Mouse (Mus musculus) lung, embryonic 14.5 days (tissue): Measurements from ENCODE around the gene Nkx3-2. TPM values are rescaled to one million over a fixed set of nuclear protein-coding genes. Genes with fewer than 3 reads are reported as not detected.
A peak's percentile ranks its signal among the peaks of the same experiment; 100 is the strongest.

ENCODE experiments used
- ATAC-seq: fragments of 200-750 bp; cut with Nextera tagmentation; 2 replicates; pipeline ENCODE4 v1.8.0; 2017; ENCODE audit warnings: mild to moderate bottlenecking, moderate TSS enrichment, moderate library complexity; ENCODE audit not compliant: insufficient read depth
- DNase-seq: peaks from one replicate; pipeline ENCODE4 v3.0.0-alpha.2; 2015
- H3K27ac ChIP-seq: fragments of 300-500 bp; sonication (generic); 2 replicates; pipeline ENCODE4 v1.5.1; 2014; ENCODE audit warnings: low read depth, mild to moderate bottlenecking, moderate library complexity
- H3K27me3 ChIP-seq: fragments of 300-500 bp; sonication (generic); 2 replicates; pipeline ENCODE4 v1.6.1; 2014; ENCODE audit warnings: low read length, control low read depth; ENCODE audit not compliant: insufficient read depth
- H3K36me3 ChIP-seq: fragments of 300-500 bp; sonication (generic); 2 replicates; pipeline ENCODE4 v1.6.1; 2014; ENCODE audit warnings: control low read depth; ENCODE audit not compliant: insufficient read depth
- H3K4me1 ChIP-seq: fragments of 300-500 bp; sonication (generic); 2 replicates; pipeline ENCODE4 v1.6.1; 2014; ENCODE audit warnings: antibody characterized with exemption, control low read depth; ENCODE audit not compliant: insufficient read depth
- H3K4me2 ChIP-seq: fragments of 300-500 bp; sonication (generic); 2 replicates; pipeline ENCODE4 v1.6.1; 2014; ENCODE audit warnings: mild to moderate bottlenecking
- H3K4me3 ChIP-seq: fragments of 300-500 bp; sonication (generic); 2 replicates; pipeline ENCODE4 v1.5.1; 2014; ENCODE audit warnings: low read depth, low read length
- H3K9ac ChIP-seq: fragments of 300-500 bp; sonication (generic); 2 replicates; pipeline ENCODE4 v1.6.1; 2014
- H3K9me3 ChIP-seq: fragments of 300-500 bp; sonication (generic); 2 replicates; pipeline ENCODE4 v1.6.1; 2016; ENCODE audit warnings: low read depth, low read length, control low read depth
- CTCF ChIP-seq: IDR thresholded peaks from 2 replicates; pipeline ENCODE4 v1.5.1; 2016; ENCODE audit warnings: antibody characterized with exemption, low read depth
- WGBS: fragments of 180-500 bp; shearing (Covaris S2); extraction: QIAGEN DNeasy Blood & Tissue Kit; methylation state at CpG from one replicate; pipeline ENCODE4 v1.1.7; 2014; 5-methylcytosine and 5-hydroxymethylcytosine counted together
- polyA plus RNA-seq: library from polyadenylated mRNA; unstranded; fragments of >200 nt; fragmentation: Nextera tagmentation; extraction: Ambion mirVana; gene quantifications from 2 replicates; pipeline ENCODE4 v1.2.1, GENCODE M21; 2014

Gene Nkx3-2
- polyA plus RNA-seq, 1 experiment from 2014 or later = not detected

DNA sequence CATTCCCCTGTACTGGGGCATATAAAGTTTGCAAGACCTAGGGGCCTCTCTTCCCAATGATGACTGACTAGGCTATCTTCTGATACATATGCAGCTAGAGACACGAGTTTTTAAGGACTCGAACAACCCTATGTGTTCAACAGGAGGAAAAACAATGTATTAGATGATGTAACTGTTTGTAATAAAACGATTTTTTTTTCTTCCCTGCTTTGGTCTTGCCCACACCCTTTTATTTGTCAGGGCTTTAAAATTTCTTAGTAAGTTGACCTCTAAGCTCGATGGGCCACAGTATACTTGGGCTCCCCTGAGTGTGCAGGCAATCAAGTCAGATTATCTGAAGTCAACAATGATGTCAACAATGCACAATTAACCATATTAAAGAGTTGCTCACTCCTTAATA, 7.9 kb downstream of the Nkx3-2 start:
- Histone ChIP-seq H3K4me1 (no peaks in the 10 kb centered on the region), H3K36me3 (no peaks in the 10 kb centered on the region), H3K9me3 (no peaks in the 10 kb centered on the region), H3K4me3 (no peak overlapping the region), H3K4me2 (no peak overlapping the region), H3K27me3 (peaks cover 98% of the 10 kb centered on the region), H3K27ac (no peak overlapping the region), H3K9ac (no peak overlapping the region)
- TF ChIP-seq CTCF = no peak
- no peak for ATAC-seq
- no peak for DNase-seq
- WGBS = 6% methylated on average over 4 of the region's 4 CpGs

DNA sequence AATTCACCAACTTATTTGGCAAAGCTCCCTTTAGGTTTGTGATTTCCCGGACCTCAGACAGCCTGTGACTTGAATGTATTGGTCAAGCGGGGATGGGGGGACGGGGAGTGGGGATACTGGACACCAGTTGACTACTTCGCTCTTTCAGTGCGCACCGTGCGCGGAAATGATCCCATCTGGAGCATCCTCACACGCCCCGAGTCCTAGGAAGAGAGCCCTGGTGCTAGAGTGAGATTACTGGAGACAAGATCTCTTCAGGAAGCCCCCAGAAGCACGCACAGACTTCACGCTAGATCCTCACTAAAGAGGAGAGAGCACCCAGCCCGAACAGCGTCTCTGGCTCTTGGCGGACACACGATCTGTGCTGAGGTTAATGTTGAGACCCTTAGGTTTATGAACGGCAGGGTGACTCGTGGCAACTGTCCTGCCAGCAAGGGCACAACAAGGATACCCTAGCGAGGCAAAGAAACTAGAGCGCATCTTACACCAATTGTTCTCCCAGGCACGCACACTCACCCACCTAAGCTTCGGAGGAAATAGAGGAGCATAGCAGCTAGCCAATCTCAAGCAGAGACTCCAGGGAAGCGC, 8.8 kb downstream of the Nkx3-2 start:
- Histone ChIP-seq H3K4me2 (no peak overlapping the region), H3K36me3 (no peaks in the 10 kb centered on the region), H3K27me3 (peaks cover 99% of the 10 kb centered on the region), H3K4me1 (no peaks in the 10 kb centered on the region), H3K4me3 (no peak overlapping the region), H3K9ac (no peak overlapping the region), H3K27ac (no peak overlapping the region), H3K9me3 (no peaks in the 10 kb centered on the region)
- under 1% methylated on average over 23 of the region's 23 CpGs for WGBS
- ATAC-seq (no peak), DNase-seq (no peak)
- no peak for TF ChIP-seq CTCF

DNA sequence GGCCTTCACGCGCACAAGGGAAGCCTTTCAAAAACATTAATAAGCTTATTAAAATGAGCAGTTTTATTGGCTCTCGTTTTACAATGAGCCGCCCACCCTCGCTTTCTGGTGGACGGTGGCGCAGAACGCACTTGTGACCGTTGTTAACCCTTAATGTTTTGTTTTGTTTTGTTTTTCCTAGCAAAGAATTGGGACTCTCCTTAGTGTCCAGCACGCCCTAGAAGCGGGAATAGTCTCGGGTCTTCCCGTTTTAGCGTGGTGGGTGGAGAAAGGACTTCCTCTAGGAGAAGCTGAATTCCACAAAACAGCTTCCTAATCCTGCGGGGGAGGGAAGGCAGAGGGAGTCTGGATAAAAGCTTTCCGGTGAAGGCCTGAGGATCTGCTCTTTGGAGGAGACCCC, 9.5 kb downstream of the Nkx3-2 start:
- H3K4me3 ChIP-seq = peak overlapping the region; percentile 4; the same call in 1 of the 2 replicates
- DNase-seq (no peak), ATAC-seq (no peak)
- no peaks in the 10 kb centered on the region for H3K9me3 ChIP-seq
- no peaks in the 10 kb centered on the region for H3K4me1 ChIP-seq
- no peak overlapping the region for H3K9ac ChIP-seq
- peaks cover 99% of the 10 kb centered on the region for H3K27me3 ChIP-seq
- 1% methylated on average over 16 of the region's 16 CpGs for WGBS
- H3K27ac ChIP-seq = no peak overlapping the region
- peak overlapping the region; percentile 31; the same call in 1 of the 2 replicates for H3K4me2 ChIP-seq
- no peak for TF ChIP-seq CTCF
- no peaks in the 10 kb centered on the region for H3K36me3 ChIP-seq

DNA sequence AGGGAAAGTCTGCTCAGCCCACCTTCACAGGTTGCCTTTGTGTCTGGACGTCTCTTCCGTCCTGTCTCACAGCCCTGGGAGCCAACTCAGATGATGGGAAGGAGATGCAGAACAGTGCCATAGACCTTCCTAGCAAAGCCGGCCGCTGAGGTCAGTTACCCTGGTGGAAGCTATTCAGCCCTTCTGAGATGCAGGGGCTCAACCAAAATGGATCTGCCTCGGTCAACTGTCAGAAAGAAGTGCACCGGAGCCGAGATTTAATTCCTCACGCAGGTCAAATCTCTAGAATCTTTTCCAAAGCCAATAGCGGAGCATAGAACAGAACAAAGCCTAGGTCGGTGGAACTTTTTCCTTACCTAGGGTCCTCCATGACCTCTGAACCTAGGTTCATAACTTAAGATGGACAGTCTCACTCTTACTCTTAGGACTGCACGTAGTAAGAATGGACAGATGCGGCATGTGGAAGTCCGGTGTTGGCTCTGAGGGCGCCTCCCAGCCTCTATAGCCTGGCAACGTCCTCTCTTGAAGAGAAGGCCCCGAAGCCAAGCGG, 10.0 kb downstream of the Nkx3-2 start:
- H3K9ac ChIP-seq = no peak overlapping the region
- ATAC-seq = no peak
- H3K27ac ChIP-seq = no peak overlapping the region
- no peaks in the 10 kb centered on the region for H3K9me3 ChIP-seq
- H3K4me2 ChIP-seq = peak overlapping the region; percentile 31; the same call in 1 of the 2 replicates
- no peaks in the 10 kb centered on the region for H3K4me1 ChIP-seq
- peaks cover 98% of the 10 kb centered on the region for H3K27me3 ChIP-seq
- no peaks in the 10 kb centered on the region for H3K36me3 ChIP-seq
- under 1% methylated on average over 17 of the region's 17 CpGs for WGBS
- DNase-seq = no peak
- no peak for TF ChIP-seq CTCF
- H3K4me3 ChIP-seq = peak overlapping the region; percentile 4; the same call in 1 of the 2 replicates

DNA sequence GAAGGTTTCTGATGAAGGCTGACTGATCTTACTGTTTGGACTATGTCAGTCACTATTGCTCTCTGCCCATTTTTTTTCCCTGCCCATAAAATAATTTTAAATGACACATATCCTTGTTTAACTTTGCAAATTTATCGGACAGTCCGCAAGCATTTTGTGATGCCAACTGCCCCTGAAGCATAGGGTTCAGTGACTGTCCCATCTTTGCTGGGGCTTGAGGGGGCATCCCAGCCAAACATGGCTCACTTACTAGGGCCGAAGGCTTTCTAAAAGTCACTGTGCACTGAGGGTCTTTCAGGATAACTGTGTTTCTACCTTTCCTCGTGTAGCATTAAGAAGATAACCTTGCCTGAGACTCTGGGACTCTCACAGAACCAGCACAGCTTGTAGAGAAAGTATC, 11.6 kb downstream of the Nkx3-2 start:
- H3K4me3 ChIP-seq = no peak overlapping the region
- no peak for ATAC-seq
- H3K36me3 ChIP-seq = no peaks in the 10 kb centered on the region
- H3K4me1 ChIP-seq = no peaks in the 10 kb centered on the region
- no peaks in the 10 kb centered on the region for H3K9me3 ChIP-seq
- no peak overlapping the region for H3K4me2 ChIP-seq
- no peak for DNase-seq
- 42% methylated on average over 4 of the region's 4 CpGs for WGBS
- H3K9ac ChIP-seq = no peak overlapping the region
- TF ChIP-seq CTCF = no peak
- H3K27me3 ChIP-seq = peaks cover 95% of the 10 kb centered on the region
- H3K27ac ChIP-seq = no peak overlapping the region

DNA sequence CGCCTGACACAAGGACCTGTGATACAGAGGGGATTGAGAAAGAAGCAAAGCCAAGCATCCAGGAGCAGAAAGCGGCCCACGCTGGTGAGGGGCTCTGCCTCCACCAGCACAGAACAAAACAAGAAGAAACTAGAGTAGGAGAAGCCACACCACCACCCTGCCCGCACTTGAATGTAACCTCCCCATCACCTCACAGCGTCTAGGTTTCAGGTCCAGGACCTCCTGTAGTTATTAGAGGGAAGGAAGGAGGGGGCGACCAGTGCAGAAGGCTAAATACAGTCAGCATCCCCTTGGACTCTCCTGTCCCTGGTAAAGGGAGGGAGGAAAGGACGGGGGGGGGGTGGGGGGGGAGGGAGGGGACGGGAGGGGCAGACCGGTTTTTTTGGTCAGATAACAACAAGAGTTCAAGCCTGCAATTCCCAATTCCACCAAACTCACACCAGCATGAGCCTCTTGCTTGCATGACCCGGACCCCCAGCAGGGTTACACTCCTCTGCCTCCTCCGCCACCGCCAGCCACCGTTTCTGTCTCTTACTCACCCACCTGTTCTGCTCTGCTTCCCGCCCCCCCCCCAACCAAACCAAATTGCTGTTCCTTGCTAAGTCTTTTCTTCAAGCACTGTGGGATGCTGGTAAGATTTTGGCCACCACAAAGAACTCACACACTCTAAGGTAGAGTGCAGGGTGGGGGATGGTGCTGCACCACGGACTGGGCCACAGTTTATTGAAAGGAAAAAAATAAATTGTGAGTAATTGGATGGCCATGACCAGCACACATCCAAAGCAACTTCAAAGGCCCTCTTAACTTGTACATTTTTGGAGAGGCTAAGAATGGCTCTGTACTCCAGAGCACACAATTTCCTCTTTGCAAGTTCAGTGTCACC, 19.2 kb downstream of the Nkx3-2 start:
- no peak overlapping the region for H3K9ac ChIP-seq
- TF ChIP-seq CTCF = no peak
- H3K36me3 ChIP-seq = no peaks in the 10 kb centered on the region
- ATAC-seq (no peak), DNase-seq (no peak)
- no peak overlapping the region for H3K4me2 ChIP-seq
- H3K4me1 ChIP-seq = no peaks in the 10 kb centered on the region
- no peak overlapping the region for H3K4me3 ChIP-seq
- WGBS = 6% methylated on average over 13 of the region's 15 CpGs
- peaks cover 64% of the 10 kb centered on the region for H3K27me3 ChIP-seq
- no peaks in the 10 kb centered on the region for H3K9me3 ChIP-seq
- no peak overlapping the region for H3K27ac ChIP-seq

DNA sequence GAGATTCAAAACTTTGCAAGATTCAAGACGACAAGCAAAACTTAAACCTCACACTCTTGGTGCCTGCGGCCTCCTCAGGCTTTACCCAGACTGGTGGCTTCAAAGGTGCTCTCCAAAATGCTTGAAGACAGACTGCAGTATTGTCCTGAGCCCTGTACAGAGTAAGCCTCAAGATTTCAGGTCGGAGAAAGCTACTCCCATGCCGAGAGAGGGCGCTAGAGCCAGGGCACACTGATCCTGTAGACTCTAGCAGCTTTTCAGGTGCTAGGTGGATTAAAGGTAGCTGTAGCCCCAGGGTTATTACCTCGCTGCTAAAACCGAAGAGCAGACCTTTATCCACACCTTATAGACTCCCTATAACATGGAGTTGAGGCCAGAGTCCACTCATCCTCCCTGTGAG, 20.1 kb downstream of the Nkx3-2 start:
- no peak overlapping the region for H3K4me2 ChIP-seq
- H3K9me3 ChIP-seq = no peaks in the 10 kb centered on the region
- no peak overlapping the region for H3K9ac ChIP-seq
- no peak for TF ChIP-seq CTCF
- no peaks in the 10 kb centered on the region for H3K36me3 ChIP-seq
- WGBS = 11% methylated on average over 7 of the region's 7 CpGs
- no peak overlapping the region for H3K27ac ChIP-seq
- H3K4me3 ChIP-seq = no peak overlapping the region
- H3K4me1 ChIP-seq = no peaks in the 10 kb centered on the region
- DNase-seq = no peak
- no peak for ATAC-seq
- peaks cover 56% of the 10 kb centered on the region for H3K27me3 ChIP-seq
